Mouse (Mus musculus): ENCODE data around the gene Pvr. TPM values are rescaled to one million over a fixed set of nuclear protein-coding genes. Genes with fewer than 3 reads are reported as not detected.

Gene Pvr
- 13.0 and 13.2 TPM in 2 replicates for polyA plus RNA-seq (2014; fragmentation: Nextera tagmentation; extraction: Ambion mirVana)

DNA sequence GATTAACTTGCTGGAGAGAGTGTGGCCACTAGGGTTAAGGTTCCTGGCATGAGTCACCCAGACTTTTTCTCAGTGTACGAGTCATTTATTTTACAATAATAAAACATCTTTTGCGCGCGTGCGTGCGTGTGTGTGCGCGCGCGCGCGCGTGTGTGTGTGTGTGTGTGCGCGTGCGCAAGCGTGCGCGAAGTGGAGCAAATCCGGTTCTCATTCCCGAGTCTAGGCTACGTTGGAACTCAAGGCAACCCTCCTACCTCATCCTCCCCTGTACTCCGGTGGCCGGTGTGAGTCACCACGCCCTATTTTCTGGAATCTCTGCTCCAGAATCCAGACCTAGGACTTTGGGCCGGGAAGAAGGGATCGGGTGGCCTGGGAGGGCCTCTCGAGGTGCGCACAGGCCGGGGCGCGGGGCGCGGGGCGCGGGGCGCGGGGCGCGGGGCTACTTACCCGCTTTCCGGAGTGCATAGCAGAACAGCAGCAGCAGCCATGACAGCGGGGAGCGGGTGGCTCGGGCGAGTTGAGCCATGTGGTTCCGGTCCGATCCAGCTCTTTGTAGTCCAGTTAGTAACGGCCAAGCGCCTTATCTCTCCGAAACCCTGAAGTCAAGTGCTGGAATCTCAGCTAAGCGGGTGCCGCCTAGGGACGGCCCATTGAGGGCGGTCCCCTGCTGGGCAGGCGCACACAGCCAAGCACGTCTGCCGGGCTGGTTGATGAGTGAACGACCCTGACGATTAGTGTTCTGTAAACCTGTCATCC, at the start of gene Pvr:
Gene Pvr, minus strand, starts transcription at position 655 of the 756 bp plus-strand sequence.
- Histone ChIP-seq H3K4me1 (ENCODE audit: insufficient read depth) (no peaks in the 10 kb centered on the region), H3K27ac (ENCODE audit: low read depth) (peak within 1 kb of the TSS; percentile 86), H3K4me2 (peak within 1 kb of the TSS; percentile 71), H3K27me3 (ENCODE audit: insufficient read depth, low read length) (no peaks in the 10 kb centered on the region), H3K9me3 (ENCODE audit: low read depth, low read length) (no peaks in the 10 kb centered on the region), H3K4me3 (ENCODE audit: low read depth, low read length) (peak within 1 kb of the TSS; percentile 76), H3K36me3 (ENCODE audit: insufficient read depth) (peaks cover 19% of the 10 kb centered on the region), H3K9ac (peak within 1 kb of the TSS; percentile 82)
- under 1% methylated on average over 53 of the region's 60 CpGs for WGBS
- TF ChIP-seq CTCF (IDR thresholded peaks at IDR 0.05; ENCODE audit: low read depth): peak; percentile 55
- ATAC-seq (ENCODE audit: insufficient read depth): peak; percentile 93
- DNase-seq: peak; percentile 88

DNA sequence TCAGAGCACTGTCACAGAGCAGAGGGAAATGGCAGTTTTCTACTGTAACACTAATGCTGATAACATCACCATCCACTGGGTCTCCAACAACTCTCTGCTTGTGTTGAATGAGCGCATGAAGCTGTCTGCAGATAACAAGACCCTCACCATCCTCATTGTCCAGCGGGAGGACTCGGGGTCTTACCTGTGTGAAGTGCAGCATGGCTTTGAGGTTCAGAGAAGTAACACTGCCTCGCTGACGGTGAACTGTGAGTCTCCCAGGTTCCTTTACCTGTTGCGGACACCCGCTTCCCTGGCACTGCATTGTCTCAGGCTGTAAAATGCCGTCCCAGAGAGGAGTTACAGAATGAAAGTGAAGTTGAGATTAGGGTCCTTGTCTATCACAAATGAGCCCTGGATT, 49.2 kb upstream of the Pvr start:
- Histone ChIP-seq H3K9ac (no peak overlapping the region), H3K4me2 (no peak overlapping the region), H3K27me3 (ENCODE audit: insufficient read depth, low read length) (no peaks in the 10 kb centered on the region), H3K27ac (ENCODE audit: low read depth) (no peak overlapping the region), H3K4me3 (ENCODE audit: low read depth, low read length) (no peak overlapping the region), H3K9me3 (ENCODE audit: low read depth, low read length) (no peaks in the 10 kb centered on the region), H3K4me1 (ENCODE audit: insufficient read depth) (no peaks in the 10 kb centered on the region), H3K36me3 (ENCODE audit: insufficient read depth) (no peaks in the 10 kb centered on the region)
- 92% methylated on average over 8 of the region's 8 CpGs for WGBS
- no peak for TF ChIP-seq CTCF (IDR thresholded peaks at IDR 0.05; ENCODE audit: low read depth)
- ATAC-seq (ENCODE audit: insufficient read depth) (no peak), DNase-seq (no peak)

- no peak for ATAC-seq (ENCODE audit: insufficient read depth)
- no peak overlapping the region for H3K9ac ChIP-seq
- H3K9me3 ChIP-seq (ENCODE audit: low read depth, low read length): no peaks in the 10 kb centered on the region
- H3K36me3 ChIP-seq (ENCODE audit: insufficient read depth): no peaks in the 10 kb centered on the region
- DNase-seq: no peak
- H3K4me2 ChIP-seq: no peak overlapping the region
- 0 out of 2 replicates have a peak, but pooled peaks have one; percentile 25 for TF ChIP-seq CTCF (IDR thresholded peaks at IDR 0.05; ENCODE audit: low read depth)
- no peak overlapping the region for H3K27ac ChIP-seq (ENCODE audit: low read depth)
- 92% methylated on average over 4 of the region's 4 CpGs for WGBS
- no peak overlapping the region for H3K4me3 ChIP-seq (ENCODE audit: low read depth, low read length)
- no peaks in the 10 kb centered on the region for H3K4me1 ChIP-seq (ENCODE audit: insufficient read depth)
- H3K27me3 ChIP-seq (ENCODE audit: insufficient read depth, low read length): no peaks in the 10 kb centered on the region
Measured at GRCm38 (mm10) chr7:19969541-19970090, 48.7 kb upstream of the Pvr start.

GRCm38 (mm10) chr7:19969106-19969505, 48.1 kb upstream of the Pvr start:
- H3K9me3 ChIP-seq (ENCODE audit: low read depth, low read length): no peaks in the 10 kb centered on the region
- DNase-seq: no peak
- no peak overlapping the region for H3K4me2 ChIP-seq
- no peak for TF ChIP-seq CTCF (IDR thresholded peaks at IDR 0.05; ENCODE audit: low read depth)
- no peaks in the 10 kb centered on the region for H3K36me3 ChIP-seq (ENCODE audit: insufficient read depth)
- WGBS: 75% methylated on average over 3 of the region's 3 CpGs
- H3K27me3 ChIP-seq (ENCODE audit: insufficient read depth, low read length): no peaks in the 10 kb centered on the region
- no peak for ATAC-seq (ENCODE audit: insufficient read depth)
- no peak overlapping the region for H3K9ac ChIP-seq
- H3K27ac ChIP-seq (ENCODE audit: low read depth): no peak overlapping the region
- H3K4me3 ChIP-seq (ENCODE audit: low read depth, low read length): no peak overlapping the region
- no peaks in the 10 kb centered on the region for H3K4me1 ChIP-seq (ENCODE audit: insufficient read depth)

DNA sequence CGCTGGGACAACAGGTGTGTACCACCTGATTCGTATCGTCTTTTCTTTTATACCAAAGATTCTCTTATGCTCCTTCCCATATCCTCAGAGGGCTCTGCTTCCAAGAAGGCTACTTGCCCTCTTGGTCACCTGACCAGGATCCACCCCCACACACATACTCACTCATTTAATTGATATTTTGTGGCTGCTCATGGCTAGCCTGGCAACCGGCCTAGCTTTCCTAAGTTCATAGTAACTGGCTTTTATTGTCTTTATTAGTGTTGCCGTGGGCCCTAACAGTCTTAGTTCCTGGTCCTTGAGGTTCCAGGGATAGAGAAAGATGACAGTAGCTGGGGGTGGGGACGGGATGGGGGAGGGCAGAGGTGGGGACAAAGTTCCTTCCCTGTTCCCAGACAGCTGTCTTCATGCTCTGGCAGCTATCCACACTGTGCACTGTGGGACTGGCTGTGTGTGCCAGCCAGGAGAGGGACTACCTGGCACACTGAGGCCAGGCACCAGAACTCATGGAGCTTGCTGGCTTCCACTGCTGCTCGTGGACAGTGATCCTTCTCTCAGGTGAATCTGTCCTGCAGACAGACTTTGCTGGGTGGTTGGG, 44.1 kb upstream of the Pvr start, which contains the start of gene Ceacam20:
Gene Ceacam20, plus strand, starts transcription at position 428 of the 595 bp plus-strand sequence.
- H3K36me3 ChIP-seq (ENCODE audit: insufficient read depth): no peaks in the 10 kb centered on the region
- H3K27me3 ChIP-seq (ENCODE audit: insufficient read depth, low read length): no peaks in the 10 kb centered on the region
- 71% methylated on average over 7 of the region's 7 CpGs for WGBS
- DNase-seq (no peak), ATAC-seq (ENCODE audit: insufficient read depth) (no peak)
- H3K9me3 ChIP-seq (ENCODE audit: low read depth, low read length): no peaks in the 10 kb centered on the region
- H3K4me3 ChIP-seq (ENCODE audit: low read depth, low read length): no peak within 1 kb of the TSS
- no peak within 1 kb of the TSS for H3K27ac ChIP-seq (ENCODE audit: low read depth)
- TF ChIP-seq CTCF (IDR thresholded peaks at IDR 0.05; ENCODE audit: low read depth): no peak
- H3K4me2 ChIP-seq: no peak within 1 kb of the TSS
- H3K4me1 ChIP-seq (ENCODE audit: insufficient read depth): no peaks in the 10 kb centered on the region
- no peak within 1 kb of the TSS for H3K9ac ChIP-seq

DNA sequence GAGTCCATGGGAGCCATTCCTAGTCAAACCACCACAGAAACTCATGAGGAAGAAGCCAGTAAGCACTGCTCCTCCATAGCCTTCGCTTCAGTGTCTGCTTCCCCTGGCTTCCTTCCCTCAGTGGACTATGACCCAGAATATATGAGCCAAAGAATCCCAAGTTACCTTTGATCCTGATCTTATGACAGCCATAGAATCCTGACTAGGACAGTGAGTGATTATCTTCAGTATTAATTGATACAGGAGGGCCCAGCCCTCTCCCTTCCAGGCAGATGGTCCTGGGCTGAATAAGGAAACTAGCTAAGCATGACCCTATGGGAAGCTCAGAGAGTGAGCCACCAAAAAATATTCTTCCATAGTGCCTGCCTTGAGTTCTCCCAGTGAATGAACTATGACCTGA, 41.5 kb upstream of the Pvr start:
- H3K4me2 ChIP-seq: no peak overlapping the region
- H3K36me3 ChIP-seq (ENCODE audit: insufficient read depth): no peaks in the 10 kb centered on the region
- no peaks in the 10 kb centered on the region for H3K27me3 ChIP-seq (ENCODE audit: insufficient read depth, low read length)
- ATAC-seq (ENCODE audit: insufficient read depth) (no peak), DNase-seq (no peak)
- H3K27ac ChIP-seq (ENCODE audit: low read depth): no peak overlapping the region
- no peak overlapping the region for H3K9ac ChIP-seq
- H3K4me1 ChIP-seq (ENCODE audit: insufficient read depth): no peaks in the 10 kb centered on the region
- H3K9me3 ChIP-seq (ENCODE audit: low read depth, low read length): no peaks in the 10 kb centered on the region
- 57% methylated on average over 1 of the region's 1 CpGs for WGBS
- H3K4me3 ChIP-seq (ENCODE audit: low read depth, low read length): no peak overlapping the region
- TF ChIP-seq CTCF (IDR thresholded peaks at IDR 0.05; ENCODE audit: low read depth): no peak

DNA sequence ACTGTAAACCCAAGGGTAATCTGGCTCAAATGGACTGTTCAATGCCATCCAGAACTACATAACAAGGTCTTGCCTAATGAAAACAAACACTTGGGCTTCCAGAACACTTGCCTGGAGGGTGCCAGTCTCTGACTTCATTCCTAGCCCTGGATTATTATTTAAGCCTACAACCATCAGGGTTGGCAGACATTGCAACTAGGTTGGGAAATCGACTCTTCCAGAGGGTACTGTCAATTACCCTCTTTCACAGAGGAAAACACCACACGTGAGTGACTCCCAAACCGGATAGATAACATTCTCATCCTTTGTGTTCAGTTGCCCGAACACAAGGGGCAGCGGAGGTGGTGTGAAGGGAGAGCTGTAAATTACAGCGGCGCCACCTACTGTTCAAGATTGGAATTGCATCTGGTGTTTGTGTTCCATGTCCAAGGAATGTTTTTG, 35.4 kb upstream of the Pvr start:
- H3K36me3 ChIP-seq (ENCODE audit: insufficient read depth): no peaks in the 10 kb centered on the region
- DNase-seq: peak; percentile 96
- 2% methylated on average over 7 of the region's 7 CpGs for WGBS
- no peaks in the 10 kb centered on the region for H3K4me1 ChIP-seq (ENCODE audit: insufficient read depth)
- no peak overlapping the region for H3K4me3 ChIP-seq (ENCODE audit: low read depth, low read length)
- H3K27ac ChIP-seq (ENCODE audit: low read depth): no peak overlapping the region
- no peak overlapping the region for H3K4me2 ChIP-seq
- TF ChIP-seq CTCF (IDR thresholded peaks at IDR 0.05; ENCODE audit: low read depth): peak; percentile 93
- peak; percentile 56; the same call in 1 of the 2 replicates for ATAC-seq (ENCODE audit: insufficient read depth)
- H3K27me3 ChIP-seq (ENCODE audit: insufficient read depth, low read length): no peaks in the 10 kb centered on the region
- no peak overlapping the region for H3K9ac ChIP-seq
- no peaks in the 10 kb centered on the region for H3K9me3 ChIP-seq (ENCODE audit: low read depth, low read length)
